Mouse (Mus musculus) E14TG2a.4 (cell line): ENCODE data around the gene Coq8b.
A peak's percentile ranks its signal among the peaks of the same experiment; 100 is the strongest.

Experiments used
- CTCF ChIP-seq: conservative IDR thresholded peaks from 2 replicates; pipeline ENCODE4 v1.5.1; 2014; ENCODE audit warnings: low read length
- POU5F1 ChIP-seq: IDR thresholded peaks from 2 replicates; pipeline ENCODE4 v1.6.1; 2014; ENCODE audit warnings: low read length, borderline replicate concordance

- TF ChIP-seq CTCF (peak; percentile 59), POU5F1 (no peak)
Measured at GRCm38 (mm10) chr7:27255721-27256120, 22.9 kb downstream of the Coq8b start.
